Mouse (Mus musculus) spleen, adult 2 months (tissue): ENCODE results near the gene Fbxo9. TPM values are rescaled to one million over a fixed set of nuclear protein-coding genes. Genes with fewer than 3 reads are reported as not detected.
"Not testable (repeated sequence)": the region's sequence is repeated elsewhere in the genome, so short reads cannot be mapped to it uniquely, and the experiment has no call there.

Experiments used
- DNase-seq, 2 experiments: peaks; one replicate each; pipeline versions ENCODE4 v3.0.0 to v3.0.0-alpha.2; 2012 to 2021; ENCODE audit warnings: low spot score in 2 of 2, low read depth in 1 of 2
- H3K27ac ChIP-seq: fragments of 200-500 bp; 2 replicates; pipeline ENCODE4 v1.5.1; 2012; ENCODE audit warnings: low read length, inconsistent platforms; ENCODE audit not compliant: insufficient read depth
- H3K27me3 ChIP-seq: fragments of 200-500 bp; 2 replicates; pipeline ENCODE4 v1.6.1; 2012; ENCODE audit warnings: mild to moderate bottlenecking, moderate library complexity, low read length, inconsistent platforms; ENCODE audit not compliant: control insufficient read depth, insufficient read depth
- H3K36me3 ChIP-seq: fragments of 200-500 bp; 2 replicates; pipeline ENCODE4 v1.6.1; 2012; ENCODE audit warnings: mild to moderate bottlenecking, low read length, inconsistent platforms; ENCODE audit not compliant: control insufficient read depth, insufficient read depth
- H3K4me1 ChIP-seq: fragments of 200-500 bp; 2 replicates; pipeline ENCODE4 v1.6.1; 2011; ENCODE audit warnings: inconsistent platforms; ENCODE audit not compliant: control insufficient read depth, insufficient read depth, insufficient read length
- H3K4me3 ChIP-seq: fragments of 200-500 bp; 2 replicates; pipeline ENCODE4 v1.5.1; 2011; ENCODE audit warnings: mild to moderate bottlenecking, inconsistent platforms; ENCODE audit not compliant: insufficient read depth, insufficient read length; ENCODE audit errors: extremely low read depth
- CTCF ChIP-seq: fragments of 200-500 bp; IDR thresholded peaks from 2 replicates; pipeline ENCODE4 v1.5.1; 2011; ENCODE audit warnings: mild to moderate bottlenecking, inconsistent platforms; ENCODE audit not compliant: insufficient read depth, insufficient read length, insufficient replicate concordance; ENCODE audit errors: extremely low read depth
- POLR2A ChIP-seq: fragments of 200-500 bp; IDR thresholded peaks from 2 replicates; pipeline ENCODE4 v1.6.1; 2011; ENCODE audit warnings: low read depth, low read length, inconsistent platforms
- WGBS: fragments of 180-500 bp; shearing (Covaris S2); methylation state at CpG from one replicate; pipeline ENCODE4 v1.1.7; 2018; 5-methylcytosine and 5-hydroxymethylcytosine counted together
- polyA plus RNA-seq: library from polyadenylated mRNA; depleted of rRNA; stranded (reverse); fragments of >200 nt; gene quantifications from 2 replicates; pipeline ENCODE4 v1.2.3, GENCODE M21; 2012; rRNA removed

Gene Fbxo9
- 61.7 and 79.8 TPM in 2 replicates for polyA plus RNA-seq

DNA sequence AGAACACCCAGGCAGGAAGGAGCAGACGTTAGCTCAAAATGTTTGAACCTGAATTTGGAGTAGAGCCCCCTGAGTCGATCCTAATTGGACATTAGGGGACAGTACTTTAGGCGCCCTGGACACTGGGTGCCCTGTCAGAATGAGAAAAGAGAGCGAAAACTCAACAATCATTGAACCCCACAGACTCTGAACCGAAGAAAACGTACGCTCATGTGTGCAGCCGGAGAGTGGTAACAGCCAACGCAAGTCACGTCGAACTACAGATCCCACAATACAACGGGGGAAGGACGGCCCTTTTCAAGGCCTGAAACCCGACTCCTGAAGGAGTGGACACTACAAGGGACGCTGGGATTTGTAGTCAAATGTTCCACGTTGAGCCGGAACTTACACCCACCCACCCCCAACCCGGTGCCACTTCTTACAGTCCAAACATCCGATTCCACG lies at the start of gene Fbxo9, which contains the start of gene Ick:
Gene Fbxo9, minus strand, starts transcription at position 270 of the 444 bp plus-strand sequence.
Gene Ick, plus strand, starts transcription at position 397 of the 444 bp plus-strand sequence.
- H3K4me1 ChIP-seq: no peaks in the 10 kb centered on the region; the same call in 1 of the 2 replicates
- TF ChIP-seq POLR2A (no peak), CTCF (no peak)
- peak within 1 kb of the TSS; percentile 96 for H3K27ac ChIP-seq
- 0% methylated on average over 20 of the region's 20 CpGs for WGBS
- H3K36me3 ChIP-seq: no peaks in the 10 kb centered on the region
- no peaks in the 10 kb centered on the region for H3K27me3 ChIP-seq
- peak within 1 kb of the TSS; percentile 81 for H3K4me3 ChIP-seq
- peak; percentile 87 to 93 for DNase-seq

DNA sequence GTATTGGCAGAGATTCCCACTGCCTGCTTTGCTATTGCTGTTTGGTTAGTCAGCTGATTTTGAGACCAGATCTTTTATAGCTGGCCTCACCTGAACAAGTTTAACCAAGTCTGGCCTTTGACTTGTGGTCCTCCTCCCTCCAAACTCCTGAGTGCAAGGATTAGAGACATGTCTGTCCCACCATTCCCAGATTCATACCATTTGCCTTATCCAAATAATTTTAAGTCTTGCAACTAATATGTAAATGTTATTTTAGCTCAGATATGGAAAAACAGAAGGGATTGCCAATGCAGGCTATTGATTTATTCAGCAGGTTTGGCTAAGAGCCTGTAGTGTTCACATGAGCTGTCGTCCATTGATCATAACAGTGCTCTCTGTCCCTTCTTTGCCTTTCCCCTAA lies 48.4 kb upstream of the Fbxo9 start:
- TF ChIP-seq CTCF: no peak
- no peak for TF ChIP-seq POLR2A
- Histone ChIP-seq H3K27ac (no peak overlapping the region), H3K4me1 (no peaks in the 10 kb centered on the region), H3K4me3 (no peak overlapping the region), H3K36me3 (peaks cover 4% of the 10 kb centered on the region), H3K27me3 (no peaks in the 10 kb centered on the region)
- no peak for DNase-seq
- 90% methylated on average over 1 of the region's 1 CpGs for WGBS

DNA sequence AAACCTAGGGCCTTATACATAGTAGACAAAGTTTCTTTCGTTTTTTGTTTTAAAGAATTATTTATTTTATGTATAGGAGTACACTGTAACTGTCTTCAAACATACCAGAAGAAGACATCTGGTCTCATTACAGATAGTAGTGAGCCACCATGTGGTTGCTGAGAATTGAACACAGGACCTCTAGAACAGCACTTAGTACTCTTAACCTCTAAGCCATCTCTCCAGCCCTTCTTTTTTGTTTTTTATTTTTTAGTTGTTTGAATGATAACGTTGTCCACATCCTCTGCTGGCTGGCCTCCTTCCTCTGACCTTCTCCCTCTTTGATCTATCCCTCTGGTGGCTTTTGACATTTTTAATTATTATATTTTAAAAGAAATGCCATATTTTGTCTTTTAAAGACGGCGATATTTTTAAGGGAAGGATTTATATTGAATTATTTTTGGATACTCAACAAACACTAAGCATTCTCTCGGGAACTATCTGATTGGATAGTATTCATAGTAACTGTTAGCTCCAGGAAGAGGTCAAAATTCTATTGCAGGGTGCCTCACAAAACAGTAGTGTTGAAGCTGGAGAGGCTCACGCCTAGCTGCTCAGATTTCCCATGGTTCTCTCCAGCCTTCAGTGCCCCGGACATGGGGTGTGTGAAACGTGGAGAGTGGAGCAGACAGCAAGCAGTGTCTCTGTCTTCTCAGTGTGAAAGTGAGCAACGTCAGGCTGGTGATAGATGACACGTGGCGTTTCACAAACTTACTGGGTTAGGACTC lies 45.5 kb upstream of the Fbxo9 start:
- H3K4me3 ChIP-seq: no peak overlapping the region
- peaks cover 4% of the 10 kb centered on the region for H3K36me3 ChIP-seq
- H3K4me1 ChIP-seq: peaks cover 3% of the 10 kb centered on the region; the same call in 1 of the 2 replicates
- no peak for DNase-seq
- 85% methylated on average over 11 of the region's 11 CpGs for WGBS
- TF ChIP-seq CTCF (no peak), POLR2A (no peak)
- no peak overlapping the region for H3K27ac ChIP-seq
- no peaks in the 10 kb centered on the region for H3K27me3 ChIP-seq

DNA sequence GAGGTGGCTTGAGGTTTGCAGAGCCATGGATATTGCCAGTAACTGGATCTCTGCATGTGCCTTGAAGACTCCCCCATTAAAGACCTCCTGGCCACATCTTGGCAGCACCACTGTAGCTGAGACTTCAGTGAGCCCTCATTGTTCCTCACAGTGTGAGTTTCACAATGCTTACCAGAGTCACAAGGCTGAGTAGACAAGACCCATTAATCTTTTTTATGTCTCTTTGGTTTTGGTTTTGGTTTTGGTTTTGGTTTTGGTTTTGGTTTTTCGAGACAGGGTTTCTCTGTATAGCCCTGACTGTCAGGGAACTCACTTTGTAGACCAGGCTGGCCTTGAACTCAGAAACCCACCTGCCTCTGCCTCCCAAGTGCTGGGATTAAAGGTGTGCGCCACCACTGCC lies 40.9 kb upstream of the Fbxo9 start:
- WGBS: 57% methylated on average over 2 of the region's 2 CpGs
- DNase-seq, H3K27me3 ChIP-seq, H3K36me3 ChIP-seq, H3K4me3 ChIP-seq, H3K27ac ChIP-seq, H3K4me1 ChIP-seq: not testable (repeated sequence)

- no peak for TF ChIP-seq POLR2A
- DNase-seq: no peak
- 84% methylated on average over 6 of the region's 6 CpGs for WGBS
- no peak overlapping the region for H3K27ac ChIP-seq
- H3K27me3 ChIP-seq: no peaks in the 10 kb centered on the region
- peaks cover under 1% of the 10 kb centered on the region; the same call in 1 of the 2 replicates for H3K36me3 ChIP-seq
- peaks cover 3% of the 10 kb centered on the region; the same call in 1 of the 2 replicates for H3K4me1 ChIP-seq
- no peak overlapping the region for H3K4me3 ChIP-seq
Measured at GRCm38 (mm10) chr9:78148149-78148548, 39.3 kb upstream of the Fbxo9 start.

DNA sequence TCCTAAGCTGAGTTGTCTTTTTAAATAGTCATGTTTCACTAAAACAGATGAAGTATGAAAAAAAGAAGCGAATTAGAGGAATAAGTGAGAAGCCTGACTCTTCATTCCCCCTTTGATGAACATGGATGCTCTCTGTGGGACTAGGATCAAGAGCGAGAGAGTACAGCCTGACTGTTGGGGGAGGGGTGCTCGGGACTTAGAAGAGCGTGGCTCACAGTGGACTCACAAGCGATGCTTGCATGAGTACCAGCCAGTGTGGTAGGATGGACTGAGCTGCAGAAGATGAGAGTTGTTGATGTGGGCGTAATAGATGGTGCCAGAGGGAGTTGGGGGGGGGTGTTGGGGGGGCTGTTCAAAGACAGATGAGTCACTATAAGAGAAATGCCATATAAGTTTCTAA lies 37.8 kb upstream of the Fbxo9 start:
- Histone ChIP-seq H3K4me3 (no peak overlapping the region), H3K36me3 (peaks cover 2% of the 10 kb centered on the region; the same call in 1 of the 2 replicates), H3K27me3 (no peaks in the 10 kb centered on the region), H3K27ac (no peak overlapping the region), H3K4me1 (peaks cover 3% of the 10 kb centered on the region; the same call in 1 of the 2 replicates)
- TF ChIP-seq CTCF (no peak), POLR2A (no peak)
- WGBS: 94% methylated on average over 6 of the region's 6 CpGs
- DNase-seq: no peak

DNA sequence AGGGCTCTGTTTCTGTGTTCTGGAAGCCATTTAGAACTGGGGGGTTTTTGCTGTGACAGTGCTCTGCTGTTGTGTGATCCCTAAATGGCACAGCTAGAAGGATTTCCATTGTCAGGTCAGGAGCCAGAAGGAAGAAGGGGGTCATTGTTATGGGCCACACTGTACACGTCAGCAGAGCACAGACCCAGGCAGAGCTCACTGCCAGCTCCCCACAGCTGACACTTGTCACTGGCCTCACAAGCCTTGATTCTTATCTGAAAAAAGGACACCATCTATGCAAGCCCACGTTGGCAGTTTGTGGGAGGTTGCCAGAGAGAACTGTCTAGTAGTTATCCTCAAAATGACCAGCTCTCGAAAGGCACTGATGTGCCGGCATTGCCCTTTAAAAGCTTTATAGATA lies 37.2 kb upstream of the Fbxo9 start:
- Histone ChIP-seq H3K4me3 (no peak overlapping the region), H3K36me3 (peaks cover 2% of the 10 kb centered on the region; the same call in 1 of the 2 replicates), H3K27ac (no peak overlapping the region), H3K27me3 (no peaks in the 10 kb centered on the region), H3K4me1 (peaks cover 3% of the 10 kb centered on the region; the same call in 1 of the 2 replicates)
- TF ChIP-seq POLR2A (no peak), CTCF (no peak)
- 85% methylated on average over 4 of the region's 4 CpGs for WGBS
- DNase-seq: no peak
